Mouse (Mus musculus) CD4-positive, CD25-positive, alpha-beta regulatory T cell (primary cell): ENCODE data around the gene Tas2r126. TPM values are rescaled to one million over a fixed set of nuclear protein-coding genes. Genes with fewer than 3 reads are reported as not detected.

Source experiments
- polyA plus RNA-seq: library from polyadenylated mRNA; unstranded; fragments of 100-300 nt; shearing (Covaris generic); gene quantifications from one replicate; pipeline ENCODE4 v1.2.1, GENCODE M21; 2017

Tas2r126 gene
- polyA plus RNA-seq = 0.32 TPM

DNA sequence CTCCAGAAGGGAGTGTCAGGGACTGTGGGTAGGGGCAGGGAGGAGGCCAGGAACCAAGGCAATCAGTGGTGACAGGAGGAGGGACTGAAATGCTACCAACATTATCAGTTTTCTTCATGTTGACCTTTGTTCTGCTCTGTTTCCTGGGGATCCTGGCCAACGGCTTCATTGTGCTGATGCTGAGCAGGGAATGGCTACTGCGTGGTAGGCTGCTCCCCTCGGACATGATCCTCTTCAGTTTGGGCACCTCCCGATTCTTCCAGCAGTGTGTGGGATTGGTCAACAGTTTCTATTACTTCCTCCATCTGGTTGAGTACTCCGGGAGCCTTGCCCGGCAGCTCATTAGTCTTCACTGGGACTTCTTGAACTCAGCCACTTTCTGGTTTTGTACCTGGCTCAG is at the start of gene Tas2r126:
Gene Tas2r126 (plus strand): TSS at position 90 of the 400 bp plus-strand sequence.

DNA sequence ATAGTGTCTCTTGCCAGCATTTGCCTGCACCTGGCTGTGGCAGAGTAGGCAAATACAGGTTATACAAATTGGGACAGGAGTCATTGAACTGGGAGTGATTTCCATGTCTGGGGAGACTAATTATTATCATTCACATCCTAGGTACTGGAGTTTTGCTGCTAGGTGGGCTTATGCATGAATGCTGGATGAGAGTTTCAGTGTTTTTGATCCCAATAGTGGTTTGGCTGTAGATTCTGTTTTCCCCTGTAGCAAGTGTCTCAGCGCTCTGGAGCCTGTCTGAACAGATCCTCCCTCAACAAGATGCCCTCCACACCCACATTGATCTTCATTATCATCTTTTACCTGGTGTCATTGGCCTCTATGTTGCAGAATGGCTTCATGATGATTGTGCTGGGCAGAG is 34.4 kb upstream of the Tas2r126 start, which contains the start of gene Tas2r143:
Gene Tas2r143 (plus strand): TSS at position 301 of the 400 bp plus-strand sequence.

DNA sequence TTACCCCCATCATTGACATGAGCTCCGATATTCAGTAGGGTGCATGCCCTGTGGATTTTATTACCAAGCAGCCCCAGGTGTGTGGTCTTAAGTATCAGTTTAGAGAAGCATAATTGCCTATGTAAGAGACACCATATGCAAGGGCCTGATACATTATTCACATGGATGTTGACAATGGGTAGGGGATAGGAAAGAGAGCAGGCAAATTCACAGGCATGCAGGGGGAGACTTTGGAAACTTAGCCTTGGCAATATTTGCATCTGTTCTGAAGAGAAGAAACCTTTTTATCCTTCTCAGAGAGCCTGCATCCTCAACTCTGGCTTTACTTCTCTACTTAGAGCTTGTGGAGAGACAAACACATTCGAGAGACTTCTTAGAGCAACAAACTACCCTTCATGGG is 29.2 kb upstream of the Tas2r126 start, which contains the start of gene Tas2r135:
Gene Tas2r135 (plus strand): TSS at position 301 of the 400 bp plus-strand sequence.

DNA sequence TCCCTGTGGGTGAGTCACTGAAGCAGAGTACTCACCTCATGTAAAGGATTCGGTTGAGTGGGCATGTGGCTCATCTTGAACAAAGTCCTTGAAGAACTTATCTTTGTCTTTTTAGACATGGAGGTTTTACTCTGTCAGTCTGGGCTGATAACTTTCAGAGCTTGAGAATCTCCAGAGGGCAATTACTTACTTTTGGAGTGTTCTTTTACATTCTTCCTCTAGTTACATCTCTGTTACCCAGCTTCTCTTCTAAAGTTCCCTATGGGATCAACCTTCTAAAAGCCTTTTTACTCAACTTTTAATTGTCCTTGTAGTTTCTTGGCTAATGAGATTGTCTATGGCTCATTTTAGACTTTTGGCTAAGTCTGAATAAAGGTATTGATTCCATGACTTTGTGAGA is 30.8 kb downstream of the Tas2r126 start, which contains the start of gene Olfr458:
Gene Olfr458 (minus strand): TSS at position 101 of the 400 bp plus-strand sequence.

DNA sequence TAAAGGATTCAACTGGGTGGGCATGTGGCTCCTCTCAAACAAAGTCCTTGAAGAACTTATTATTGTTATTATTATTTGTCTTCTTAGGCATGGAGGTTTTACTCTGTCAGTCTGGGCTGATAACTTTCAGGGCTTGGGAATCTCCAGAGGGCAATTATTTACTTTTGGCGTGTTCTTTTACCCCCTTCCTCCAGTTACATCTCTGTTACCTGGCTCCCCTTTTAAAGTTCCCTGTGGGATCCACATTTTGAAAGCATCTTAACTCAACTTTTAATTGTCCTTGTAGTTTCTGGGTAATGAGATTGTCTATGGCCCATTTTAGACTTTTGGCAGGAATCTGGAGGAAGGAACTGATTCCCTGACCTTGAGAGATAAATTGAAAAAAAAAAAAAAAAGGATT is 41.9 kb downstream of the Tas2r126 start, which contains the start of gene Olfr457:
Gene Olfr457 (minus strand): TSS at position 101 of the 400 bp plus-strand sequence.

Other genes starting within 250 kb of the Tas2r126 start
- not detected for gene Tas2r144, start 219.2 kb upstream of the Tas2r126 start, polyA plus RNA-seq
- 13.3 TPM for gene Gstk1, start 188.6 kb upstream of the Tas2r126 start, polyA plus RNA-seq
- gene Tmem139, start 172.6 kb upstream of the Tas2r126 start, polyA plus RNA-seq = not detected
- gene Casp2, start 169.6 kb upstream of the Tas2r126 start, polyA plus RNA-seq = 65.2 TPM
- not detected for gene Clcn1, start 147.8 kb upstream of the Tas2r126 start, polyA plus RNA-seq
- 0.05 TPM for gene Fam131b, start 109.9 kb upstream of the Tas2r126 start, polyA plus RNA-seq
- 186 TPM for gene Zyx, start 84.9 kb upstream of the Tas2r126 start, polyA plus RNA-seq
- gene Epha1, start 61.3 kb upstream of the Tas2r126 start, polyA plus RNA-seq = 0.36 TPM
- gene Tas2r143, start 34.3 kb upstream of the Tas2r126 start, polyA plus RNA-seq = not detected
- not detected for gene Tas2r135, start 29.1 kb upstream of the Tas2r126 start, polyA plus RNA-seq
- gene Olfr458, start 30.7 kb downstream of the Tas2r126 start, polyA plus RNA-seq = not detected
- gene Olfr457, start 41.8 kb downstream of the Tas2r126 start, polyA plus RNA-seq = not detected
- 0.17 TPM for gene Olfr456, start 52.7 kb downstream of the Tas2r126 start, polyA plus RNA-seq
- gene Olfr455, start 113.1 kb downstream of the Tas2r126 start, polyA plus RNA-seq = not detected
- gene Tcaf3, start 163.2 kb downstream of the Tas2r126 start, polyA plus RNA-seq = not detected
- gene Tcaf2, start 210.7 kb downstream of the Tas2r126 start, polyA plus RNA-seq = 0.05 TPM